Mouse (Mus musculus) small intestine, adult 2 months (tissue): ENCODE results near the gene Crat.
"Not testable (repeated sequence)": the region's sequence is repeated elsewhere in the genome, so short reads cannot be mapped to it uniquely, and the experiment has no call there.

Experiments used
- CTCF ChIP-seq: fragments of 200-500 bp; IDR thresholded peaks from 2 replicates; pipeline ENCODE4 v1.5.1; 2012; ENCODE audit warnings: low read depth, mild to moderate bottlenecking, control low read depth, inconsistent platforms, low read length, moderate library complexity, mixed read lengths; ENCODE audit not compliant: insufficient replicate concordance, insufficient read length; ENCODE audit errors: extremely low read depth
- POLR2A ChIP-seq: fragments of 200-500 bp; IDR thresholded peaks from 2 replicates; pipeline ENCODE4 v1.6.1; 2012; ENCODE audit warnings: low read depth, mild to moderate bottlenecking, control low read depth, inconsistent platforms, low read length, moderate library complexity

DNA sequence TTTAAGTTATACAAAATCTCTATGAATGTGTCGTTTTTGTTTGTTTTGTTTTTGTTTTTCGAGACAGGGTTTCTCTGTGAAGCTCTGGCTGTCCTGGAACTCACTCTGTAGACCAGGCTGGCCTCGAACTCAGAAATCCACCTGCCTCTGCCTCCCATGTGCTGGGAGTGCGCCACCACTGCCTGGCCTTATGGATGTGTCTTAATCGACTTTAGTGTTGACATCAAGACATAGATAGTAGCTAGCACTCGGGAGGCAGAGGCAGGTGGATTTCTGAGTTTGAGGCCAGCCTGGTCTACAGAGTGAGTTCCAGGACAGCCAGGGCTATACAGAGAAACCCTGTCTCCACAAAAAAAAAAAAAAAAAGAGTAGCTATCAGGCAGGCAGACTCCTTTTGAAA is 1.5 kb upstream of the Crat start:
- not testable (repeated sequence) for TF ChIP-seq POLR2A, CTCF
